Mouse (Mus musculus): ENCODE measurements around the gene Dnase1l3. TPM values are rescaled to one million over a fixed set of nuclear protein-coding genes. Genes with fewer than 3 reads are reported as not detected.
A peak's percentile ranks its signal among the peaks of the same experiment; 100 is the strongest.

Dnase1l3 gene
- polyA plus RNA-seq, 1 experiment = 0.30 TPM

DNA sequence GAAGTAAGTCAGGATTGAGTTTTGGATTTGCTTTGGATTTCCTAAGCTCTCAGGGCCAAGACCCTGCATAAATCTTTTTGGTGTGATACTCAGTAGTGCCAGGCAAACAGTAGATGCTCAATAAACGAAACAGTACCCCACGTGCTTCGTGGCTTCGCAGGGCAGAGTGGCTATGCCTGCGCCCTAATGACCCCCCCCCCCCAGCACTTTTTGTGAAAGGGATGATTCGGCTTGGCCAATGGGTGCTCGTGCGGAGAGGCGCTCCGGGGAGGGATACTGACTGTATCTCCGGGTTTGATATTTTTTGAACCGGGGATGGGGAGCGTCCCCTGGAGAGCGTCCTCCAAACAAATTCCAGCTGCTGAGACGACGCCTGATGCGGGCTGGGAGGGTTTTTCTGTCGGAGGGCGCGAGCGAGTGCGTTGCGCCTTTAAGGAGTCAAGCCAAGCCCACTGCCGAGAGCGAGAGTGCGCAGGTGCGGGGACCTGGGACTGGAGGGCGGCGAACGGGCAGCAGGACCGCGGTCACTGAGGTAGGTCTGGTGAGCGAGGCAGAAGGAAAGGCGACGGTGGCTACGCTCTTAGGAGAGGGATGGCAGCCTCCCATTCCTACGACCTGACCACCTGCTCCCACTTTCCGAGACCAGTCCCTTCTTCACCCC lies 8.2 kb upstream of the Dnase1l3 start, which contains the start of gene Abhd6:
Gene Abhd6 (plus strand): TSS at position 471 of the 661 bp plus-strand sequence.
- Histone ChIP-seq H3K4me3 (ENCODE audit: low read depth, low read length) (peak within 1 kb of the TSS; percentile 88), H3K36me3 (ENCODE audit: control insufficient read depth, insufficient read depth, low read length, poor library complexity, severe bottlenecking) (no peaks in the 10 kb centered on the region), H3K4me1 (ENCODE audit: control insufficient read depth, insufficient read depth, low read length) (no peaks in the 10 kb centered on the region), H3K27me3 (ENCODE audit: control insufficient read depth, insufficient read depth, low read length, poor library complexity, severe bottlenecking) (peaks cover 5% of the 10 kb centered on the region), H3K9ac (ENCODE audit: low read depth, poor library complexity, severe bottlenecking) (peak within 1 kb of the TSS; percentile 34), H3K9me3 (replicated peaks; ENCODE audit: control insufficient read depth, insufficient read depth, low read length, poor library complexity, severe bottlenecking) (no peaks in the 10 kb centered on the region), H3K27ac (ENCODE audit: insufficient read depth, low read length) (no peak within 1 kb of the TSS)
- TF ChIP-seq POLR2A (IDR thresholded peaks at IDR 0.05; ENCODE audit: insufficient read depth, low read length) (peak; percentile 71), CTCF (IDR thresholded peaks at IDR 0.05; ENCODE audit: low read depth, low read length) (no peak), EP300 (IDR thresholded peaks at IDR 0.05; ENCODE audit: insufficient read depth, low read depth, low read length) (no peak)

DNA sequence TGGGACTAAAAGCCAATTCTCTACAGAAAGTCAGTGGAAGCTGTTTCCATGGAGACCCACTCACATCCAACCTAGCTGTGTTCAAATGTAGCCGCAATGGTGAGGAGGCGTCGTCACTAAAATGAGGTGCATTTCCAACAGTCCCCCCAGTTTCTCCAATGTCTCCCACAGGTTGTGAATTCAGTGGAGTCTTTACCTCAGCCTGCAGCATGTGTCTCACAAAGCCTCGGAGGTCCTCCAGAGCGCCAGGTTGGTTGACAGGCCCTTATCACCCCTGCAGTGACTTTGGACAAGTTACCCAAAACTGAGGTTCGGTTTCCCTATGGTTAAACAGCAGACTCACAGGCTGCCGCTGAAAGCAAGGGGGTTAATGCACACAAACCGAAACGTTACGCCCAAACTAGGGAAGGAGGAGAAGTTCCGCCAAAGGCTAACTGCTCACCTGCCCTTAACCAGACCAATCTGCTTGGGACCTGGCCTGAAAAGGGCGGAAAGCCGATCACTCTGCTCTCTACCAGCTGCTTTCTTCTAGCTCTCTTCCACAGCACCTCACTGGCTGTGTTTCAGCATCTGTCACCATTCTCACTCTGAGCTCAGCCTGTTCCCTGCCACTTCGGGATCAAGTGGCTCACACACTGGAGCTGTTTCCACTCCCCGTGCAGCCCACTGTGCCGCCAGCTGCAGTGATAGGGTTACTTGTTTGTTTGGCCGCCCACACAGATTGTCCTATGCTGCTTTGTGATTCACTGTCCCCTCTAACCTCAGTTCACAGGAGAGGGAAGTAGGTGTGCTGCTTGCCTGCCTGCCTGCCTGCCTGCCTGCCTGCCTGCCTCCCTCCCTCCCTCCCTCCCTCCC lies 6.7 kb upstream of the Dnase1l3 start:
- Histone ChIP-seq H3K9me3 (replicated peaks; ENCODE audit: control insufficient read depth, insufficient read depth, low read length, poor library complexity, severe bottlenecking) (no peaks in the 10 kb centered on the region), H3K36me3 (ENCODE audit: control insufficient read depth, insufficient read depth, low read length, poor library complexity, severe bottlenecking) (no peaks in the 10 kb centered on the region), H3K9ac (ENCODE audit: low read depth, poor library complexity, severe bottlenecking) (no peak overlapping the region), H3K4me3 (ENCODE audit: low read depth, low read length) (peak overlapping the region; percentile 31), H3K27me3 (ENCODE audit: control insufficient read depth, insufficient read depth, low read length, poor library complexity, severe bottlenecking) (peaks cover 5% of the 10 kb centered on the region), H3K4me1 (ENCODE audit: control insufficient read depth, insufficient read depth, low read length) (no peaks in the 10 kb centered on the region), H3K27ac (ENCODE audit: insufficient read depth, low read length) (no peak overlapping the region)
- TF ChIP-seq EP300 (IDR thresholded peaks at IDR 0.05; ENCODE audit: insufficient read depth, low read depth, low read length) (no peak), POLR2A (IDR thresholded peaks at IDR 0.05; ENCODE audit: insufficient read depth, low read length) (no peak), CTCF (IDR thresholded peaks at IDR 0.05; ENCODE audit: low read depth, low read length) (no peak)

DNA sequence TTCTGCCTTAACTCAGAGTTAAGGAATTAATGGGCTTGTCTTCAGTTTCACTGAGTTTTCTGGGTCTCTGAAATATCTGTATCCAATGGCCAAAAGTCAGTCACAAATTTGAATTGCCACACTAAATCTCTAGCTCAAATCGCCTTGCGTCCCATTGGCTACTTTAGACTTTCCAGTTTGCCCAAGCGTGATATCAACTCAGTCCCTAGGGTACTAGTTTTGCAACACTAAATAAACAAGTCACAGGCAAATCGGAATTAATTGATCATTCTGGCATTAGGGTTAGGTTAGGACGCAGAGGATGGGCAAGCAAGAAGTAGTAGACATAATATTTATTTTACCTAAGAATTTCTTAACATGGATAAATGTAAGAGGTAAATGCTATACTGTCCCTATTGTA lies 5.9 kb upstream of the Dnase1l3 start:
- Histone ChIP-seq H3K4me3 (ENCODE audit: low read depth, low read length) (no peak overlapping the region), H3K36me3 (ENCODE audit: control insufficient read depth, insufficient read depth, low read length, poor library complexity, severe bottlenecking) (no peaks in the 10 kb centered on the region), H3K9ac (ENCODE audit: low read depth, poor library complexity, severe bottlenecking) (no peak overlapping the region), H3K4me1 (ENCODE audit: control insufficient read depth, insufficient read depth, low read length) (no peaks in the 10 kb centered on the region), H3K27me3 (ENCODE audit: control insufficient read depth, insufficient read depth, low read length, poor library complexity, severe bottlenecking) (peaks cover 5% of the 10 kb centered on the region), H3K9me3 (replicated peaks; ENCODE audit: control insufficient read depth, insufficient read depth, low read length, poor library complexity, severe bottlenecking) (no peaks in the 10 kb centered on the region), H3K27ac (ENCODE audit: insufficient read depth, low read length) (no peak overlapping the region)
- TF ChIP-seq EP300 (IDR thresholded peaks at IDR 0.05; ENCODE audit: insufficient read depth, low read depth, low read length) (no peak), POLR2A (IDR thresholded peaks at IDR 0.05; ENCODE audit: insufficient read depth, low read length) (no peak), CTCF (IDR thresholded peaks at IDR 0.05; ENCODE audit: low read depth, low read length) (no peak)

DNA sequence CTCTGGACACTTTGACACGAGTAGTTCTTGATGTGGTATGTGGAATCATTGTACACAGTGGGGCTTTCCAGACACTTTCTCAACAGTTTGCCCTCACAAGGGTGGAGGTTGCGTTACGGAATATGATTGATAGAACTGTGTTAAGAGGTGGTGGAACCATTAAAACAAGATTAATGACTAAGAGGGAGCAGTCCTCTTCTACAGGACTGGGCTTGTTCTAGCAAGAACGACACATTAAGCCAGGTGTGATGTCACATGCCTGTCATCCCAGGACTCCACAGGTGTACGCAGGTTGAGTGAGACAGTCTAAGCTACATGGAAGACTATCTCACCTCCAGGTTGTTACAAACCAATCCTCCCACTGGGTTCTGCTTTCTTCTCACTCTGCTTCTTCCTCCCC lies 5.1 kb upstream of the Dnase1l3 start:
- Histone ChIP-seq H3K9ac (ENCODE audit: low read depth, poor library complexity, severe bottlenecking) (no peak overlapping the region), H3K27me3 (ENCODE audit: control insufficient read depth, insufficient read depth, low read length, poor library complexity, severe bottlenecking) (peaks cover 5% of the 10 kb centered on the region), H3K9me3 (replicated peaks; ENCODE audit: control insufficient read depth, insufficient read depth, low read length, poor library complexity, severe bottlenecking) (no peaks in the 10 kb centered on the region), H3K27ac (ENCODE audit: insufficient read depth, low read length) (no peak overlapping the region), H3K4me3 (ENCODE audit: low read depth, low read length) (no peak overlapping the region), H3K36me3 (ENCODE audit: control insufficient read depth, insufficient read depth, low read length, poor library complexity, severe bottlenecking) (no peaks in the 10 kb centered on the region), H3K4me1 (ENCODE audit: control insufficient read depth, insufficient read depth, low read length) (no peaks in the 10 kb centered on the region)
- TF ChIP-seq POLR2A (IDR thresholded peaks at IDR 0.05; ENCODE audit: insufficient read depth, low read length) (no peak), CTCF (IDR thresholded peaks at IDR 0.05; ENCODE audit: low read depth, low read length) (no peak), EP300 (IDR thresholded peaks at IDR 0.05; ENCODE audit: insufficient read depth, low read depth, low read length) (no peak)

DNA sequence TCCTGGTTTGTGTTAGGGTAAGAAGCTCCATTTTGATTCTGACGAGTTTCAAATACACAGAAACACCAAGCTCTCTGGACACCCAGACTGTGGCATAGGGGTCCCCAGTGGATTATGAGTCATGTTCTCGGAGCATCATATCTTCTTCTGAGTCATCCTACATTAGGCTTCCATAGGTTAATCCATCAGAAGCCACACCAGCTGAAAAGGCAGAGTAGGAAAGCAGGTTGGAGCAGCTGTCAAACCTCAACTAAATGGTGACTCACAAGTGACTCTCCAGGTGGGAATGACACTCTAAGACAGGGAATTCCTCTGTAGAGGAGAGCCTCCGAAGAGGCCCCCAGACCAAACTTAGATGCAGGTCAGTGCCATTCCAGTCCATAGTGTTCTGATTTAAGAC lies 4.7 kb upstream of the Dnase1l3 start:
- H3K27ac ChIP-seq (ENCODE audit: insufficient read depth, low read length) = no peak overlapping the region
- no peaks in the 10 kb centered on the region for H3K36me3 ChIP-seq (ENCODE audit: control insufficient read depth, insufficient read depth, low read length, poor library complexity, severe bottlenecking)
- no peaks in the 10 kb centered on the region for H3K4me1 ChIP-seq (ENCODE audit: control insufficient read depth, insufficient read depth, low read length)
- H3K27me3 ChIP-seq (ENCODE audit: control insufficient read depth, insufficient read depth, low read length, poor library complexity, severe bottlenecking) = peaks cover 5% of the 10 kb centered on the region
- TF ChIP-seq CTCF (IDR thresholded peaks at IDR 0.05; ENCODE audit: low read depth, low read length) (no peak), EP300 (IDR thresholded peaks at IDR 0.05; ENCODE audit: insufficient read depth, low read depth, low read length) (no peak), POLR2A (IDR thresholded peaks at IDR 0.05; ENCODE audit: insufficient read depth, low read length) (no peak)
- no peak overlapping the region for H3K9ac ChIP-seq (ENCODE audit: low read depth, poor library complexity, severe bottlenecking)
- no peak overlapping the region for H3K4me3 ChIP-seq (ENCODE audit: low read depth, low read length)
- H3K9me3 ChIP-seq (replicated peaks; ENCODE audit: control insufficient read depth, insufficient read depth, low read length, poor library complexity, severe bottlenecking) = no peaks in the 10 kb centered on the region
